Mouse (Mus musculus) cerebellum, adult 18-20 months (tissue): ENCODE data around the gene Exoc2.

Source experiments
- DNase-seq, 2 experiments: peaks; one replicate each; pipeline ENCODE4 v3.0.0; 2021

The Exoc2 gene

DNA sequence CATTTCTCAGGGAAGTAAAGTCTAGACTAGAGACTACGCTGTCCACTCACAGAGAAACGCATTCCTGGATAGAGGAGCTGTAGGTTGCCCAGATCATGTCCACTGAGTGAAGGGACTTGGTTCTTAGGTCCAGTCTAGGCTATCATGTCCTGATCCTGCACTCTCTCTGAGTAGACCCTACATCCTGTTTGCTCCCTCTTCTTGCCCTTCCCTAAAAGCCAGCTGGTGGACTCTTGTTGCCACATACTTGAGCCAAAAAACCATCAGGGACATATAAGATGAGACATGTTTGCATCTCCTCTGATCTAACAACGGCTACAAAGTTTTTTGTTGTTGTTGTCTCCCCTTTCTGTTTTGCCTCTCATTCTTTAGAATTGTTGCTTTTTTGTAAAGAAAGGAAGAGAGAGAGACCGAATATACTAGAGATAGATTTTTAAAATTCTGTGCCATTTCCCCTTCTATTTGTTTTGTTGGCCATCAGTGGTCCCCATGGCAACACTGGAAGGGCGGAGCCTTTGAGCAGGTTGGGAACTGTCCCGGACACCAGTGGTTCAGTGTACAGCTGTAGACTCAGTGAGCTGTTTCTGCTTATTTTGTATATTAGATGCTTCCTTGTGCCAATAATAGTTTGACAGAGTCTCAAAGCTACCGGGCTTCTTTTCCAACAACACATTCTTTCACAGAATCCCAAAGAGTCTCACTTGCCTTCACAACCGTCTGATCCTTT lies 209.7 kb downstream of the Exoc2 start:
- DNase-seq, result no peak
